Mouse (Mus musculus): ENCODE measurements around the gene Cmtm4. TPM values are rescaled to one million over a fixed set of nuclear protein-coding genes. Genes with fewer than 3 reads are reported as not detected.
"Not testable (repeated sequence)": the region's sequence is repeated elsewhere in the genome, so short reads cannot be mapped to it uniquely, and the experiment has no call there.

Cmtm4 gene
- total and polyA plus RNA-seq, 2 experiments from 2014 or later = 2.7 to 39.8 TPM

DNA sequence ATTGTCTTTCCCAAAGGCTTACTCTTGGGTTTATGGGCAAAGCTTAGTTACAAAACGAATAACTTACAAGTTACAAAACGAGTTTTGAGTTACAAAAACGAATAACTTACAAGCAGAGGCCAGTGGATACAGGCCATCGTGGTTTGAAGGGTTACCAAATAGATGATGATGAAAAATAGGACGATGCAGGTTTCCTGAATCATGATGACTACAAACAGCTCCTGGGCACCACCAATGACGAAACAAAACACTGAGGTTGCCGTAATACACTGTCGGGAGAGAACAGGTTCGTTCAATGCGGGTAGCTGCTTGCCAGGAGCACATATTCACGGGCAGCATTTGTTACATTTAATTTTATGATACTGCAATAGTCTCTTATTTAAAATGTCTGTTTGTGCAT lies 90.6 kb downstream of the Cmtm4 start:
- ATAC-seq (ENCODE audit: low FRiP score) = no peak

DNA sequence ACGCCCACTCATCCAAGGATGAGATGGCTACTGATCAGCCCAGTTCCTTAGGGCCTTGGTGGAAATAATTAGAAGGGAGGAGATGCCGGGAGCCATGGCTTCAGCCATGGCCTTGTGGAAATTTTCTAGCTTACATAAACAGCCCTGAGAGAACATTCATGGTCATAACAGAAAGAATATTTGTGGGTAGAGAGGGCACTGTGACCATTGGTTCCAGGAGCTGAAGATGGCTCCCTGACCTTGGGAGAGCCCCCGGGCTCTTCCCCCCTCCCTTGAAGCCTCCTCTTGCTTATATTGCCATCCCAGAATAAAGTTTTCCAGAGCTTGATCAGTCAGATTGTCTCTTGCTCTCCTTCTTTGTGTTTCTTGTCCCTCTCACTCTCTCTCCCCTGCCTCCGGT lies 93.1 kb downstream of the Cmtm4 start:
- H3K9ac ChIP-seq (replicated peaks; ENCODE audit: low read length, poor library complexity, severe bottlenecking); H3K4me2 ChIP-seq (ENCODE audit: low read depth, low read length, poor library complexity, severe bottlenecking); H3K4me1 ChIP-seq (ENCODE audit: insufficient read depth, low read length); H3K27me3 ChIP-seq (ENCODE audit: insufficient read depth, low read length); ATAC-seq (ENCODE audit: low FRiP score); H3K36me3 ChIP-seq (ENCODE audit: insufficient read depth, low read length); H3K9me3 ChIP-seq (ENCODE audit: low read length); H3K27ac ChIP-seq (ENCODE audit: low read depth, low read length); DNase-seq (ENCODE audit: low spot score); H3K4me3 ChIP-seq (ENCODE audit: low read depth, low read length): not testable (repeated sequence)
- 94% methylated on average over 4 of the region's 4 CpGs for WGBS

More for the DNA sequence above, 90.6 kb downstream of the Cmtm4 start:
- no peak for DNase-seq (ENCODE audit: low spot score)
- no peak overlapping the region for H3K4me2 ChIP-seq (ENCODE audit: low read depth, low read length, poor library complexity, severe bottlenecking)
- no peaks in the 10 kb centered on the region for H3K9me3 ChIP-seq (ENCODE audit: low read length)
- 87% methylated on average over 11 of the region's 11 CpGs for WGBS
- H3K27me3 ChIP-seq (ENCODE audit: insufficient read depth, low read length) = no peaks in the 10 kb centered on the region
- H3K4me1 ChIP-seq (ENCODE audit: insufficient read depth, low read length) = no peaks in the 10 kb centered on the region
- no peaks in the 10 kb centered on the region for H3K36me3 ChIP-seq (ENCODE audit: insufficient read depth, low read length)
- TF ChIP-seq CTCF (IDR thresholded peaks at IDR 0.05) = no peak
- H3K9ac ChIP-seq (replicated peaks; ENCODE audit: low read length, poor library complexity, severe bottlenecking) = no peak overlapping the region
- H3K4me3 ChIP-seq (ENCODE audit: low read depth, low read length) = no peak overlapping the region
- H3K27ac ChIP-seq (ENCODE audit: low read depth, low read length) = no peak overlapping the region

DNA sequence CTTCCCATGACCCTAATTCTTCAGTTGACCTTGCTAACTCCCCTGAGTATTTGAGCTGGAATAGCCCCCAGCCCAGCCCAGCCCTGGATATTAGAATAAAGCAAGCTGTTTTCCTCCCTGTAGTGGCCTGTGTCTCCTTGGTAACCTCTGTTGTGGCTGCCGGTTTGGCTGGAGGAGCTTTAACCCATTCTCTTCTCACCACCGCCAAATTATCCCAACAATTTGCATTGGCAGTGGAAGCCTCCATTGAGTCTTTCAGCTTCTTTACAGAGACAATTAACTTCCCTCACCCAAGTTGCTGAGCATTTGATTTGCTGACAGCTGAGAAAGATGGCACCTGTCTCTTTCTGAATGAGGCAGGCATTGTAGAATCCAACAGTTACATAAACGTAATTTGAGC lies 94.0 kb downstream of the Cmtm4 start:
- not testable (repeated sequence) for H3K4me1 ChIP-seq (ENCODE audit: insufficient read depth, low read length); ATAC-seq (ENCODE audit: low FRiP score); H3K4me3 ChIP-seq (ENCODE audit: low read depth, low read length); H3K36me3 ChIP-seq (ENCODE audit: insufficient read depth, low read length); H3K9ac ChIP-seq (replicated peaks; ENCODE audit: low read length, poor library complexity, severe bottlenecking); H3K4me2 ChIP-seq (ENCODE audit: low read depth, low read length, poor library complexity, severe bottlenecking); H3K27me3 ChIP-seq (ENCODE audit: insufficient read depth, low read length); H3K9me3 ChIP-seq (ENCODE audit: low read length); H3K27ac ChIP-seq (ENCODE audit: low read depth, low read length)
- DNase-seq (ENCODE audit: low spot score) = peak; percentile 48
- 10% methylated on average over 3 of the region's 3 CpGs for WGBS

Other genes with a start within 250 kb of the Cmtm4 start
- gene Bean1, start 225.4 kb downstream of the Cmtm4 start, total RNA-seq (2014; rRNA removed) = 30.6 and 34.9 TPM in 2 replicates
- gene Bean1, start 225.4 kb downstream of the Cmtm4 start, polyA plus RNA-seq (2015; fragmentation: Nextera tagmentation; extraction: Ambion mirVana) = 10.9 and 11.4 TPM in 2 replicates
- gene Tk2, start 147.2 kb downstream of the Cmtm4 start, total RNA-seq (2014; rRNA removed) = 36.6 and 45.8 TPM in 2 replicates
- 42.1 and 48.1 TPM in 2 replicates for gene Tk2, start 147.2 kb downstream of the Cmtm4 start, polyA plus RNA-seq (2015; fragmentation: Nextera tagmentation; extraction: Ambion mirVana)
- 21.5 and 21.7 TPM in 2 replicates for gene Cklf, start 144.9 kb downstream of the Cmtm4 start, total RNA-seq (2014; rRNA removed)
- 29.6 and 31.3 TPM in 2 replicates for gene Cklf, start 144.9 kb downstream of the Cmtm4 start, polyA plus RNA-seq (2015; fragmentation: Nextera tagmentation; extraction: Ambion mirVana)
- gene Cmtm2a, start 102.6 kb downstream of the Cmtm4 start, total RNA-seq (2014; rRNA removed) = not detected in 2 replicates
- not detected in 2 replicates for gene Cmtm2a, start 102.6 kb downstream of the Cmtm4 start, polyA plus RNA-seq (2015; fragmentation: Nextera tagmentation; extraction: Ambion mirVana)
- gene Gm45711, start 85.7 kb downstream of the Cmtm4 start, total RNA-seq (2014; rRNA removed) = not detected in 2 replicates
- not detected in 2 replicates for gene Gm45711, start 85.7 kb downstream of the Cmtm4 start, polyA plus RNA-seq (2015; fragmentation: Nextera tagmentation; extraction: Ambion mirVana)
- gene Cmtm1, start 85.7 kb downstream of the Cmtm4 start, total RNA-seq (2014; rRNA removed) = not detected in 2 replicates
- not detected in 2 replicates for gene Cmtm1, start 85.7 kb downstream of the Cmtm4 start, polyA plus RNA-seq (2015; fragmentation: Nextera tagmentation; extraction: Ambion mirVana)
- gene Gm11020, start 74.2 kb downstream of the Cmtm4 start, total RNA-seq (2014; rRNA removed) = not detected in 2 replicates
- not detected in 2 replicates for gene Gm11020, start 74.2 kb downstream of the Cmtm4 start, polyA plus RNA-seq (2015; fragmentation: Nextera tagmentation; extraction: Ambion mirVana)
- not detected in 2 replicates for gene Cmtm2b, start 73.6 kb downstream of the Cmtm4 start, total RNA-seq (2014; rRNA removed)
- gene Cmtm2b, start 73.6 kb downstream of the Cmtm4 start, polyA plus RNA-seq (2015; fragmentation: Nextera tagmentation; extraction: Ambion mirVana) = not detected in 2 replicates
- gene Cmtm3, start 56.4 kb downstream of the Cmtm4 start, total RNA-seq (2014; rRNA removed) = 20.0 and 26.0 TPM in 2 replicates
- 32.1 and 33.2 TPM in 2 replicates for gene Cmtm3, start 56.4 kb downstream of the Cmtm4 start, polyA plus RNA-seq (2015; fragmentation: Nextera tagmentation; extraction: Ambion mirVana)
- gene Dync1li2, start 47.2 kb upstream of the Cmtm4 start, total RNA-seq (2014; rRNA removed) = 80.5 and 106 TPM in 2 replicates
- gene Dync1li2, start 47.2 kb upstream of the Cmtm4 start, polyA plus RNA-seq (2015; fragmentation: Nextera tagmentation; extraction: Ambion mirVana) = 66.5 and 73.4 TPM in 2 replicates
- 0.71 and 0.85 TPM in 2 replicates for gene Terb1, start 114.1 kb upstream of the Cmtm4 start, total RNA-seq (2014; rRNA removed)
- 0.68 and 0.81 TPM in 2 replicates for gene Terb1, start 114.1 kb upstream of the Cmtm4 start, polyA plus RNA-seq (2015; fragmentation: Nextera tagmentation; extraction: Ambion mirVana)
- gene Nae1, start 138.8 kb upstream of the Cmtm4 start, total RNA-seq (2014; rRNA removed) = 48.1 and 71.7 TPM in 2 replicates
- 107 and 108 TPM in 2 replicates for gene Nae1, start 138.8 kb upstream of the Cmtm4 start, polyA plus RNA-seq (2015; fragmentation: Nextera tagmentation; extraction: Ambion mirVana)
- 1.6 and 2.8 TPM in 2 replicates for gene Car7, start 138.9 kb upstream of the Cmtm4 start, total RNA-seq (2014; rRNA removed)
- 2.3 and 2.5 TPM in 2 replicates for gene Car7, start 138.9 kb upstream of the Cmtm4 start, polyA plus RNA-seq (2015; fragmentation: Nextera tagmentation; extraction: Ambion mirVana)
- 12.1 and 16.0 TPM in 2 replicates for gene Pdp2, start 195.6 kb upstream of the Cmtm4 start, total RNA-seq (2014; rRNA removed)
- 16.9 and 18.0 TPM in 2 replicates for gene Pdp2, start 195.6 kb upstream of the Cmtm4 start, polyA plus RNA-seq (2015; fragmentation: Nextera tagmentation; extraction: Ambion mirVana)
- not detected in 2 replicates for gene Cdh16, start 228.6 kb upstream of the Cmtm4 start, total RNA-seq (2014; rRNA removed)
- gene Cdh16, start 228.6 kb upstream of the Cmtm4 start, polyA plus RNA-seq (2015; fragmentation: Nextera tagmentation; extraction: Ambion mirVana) = not detected in 2 replicates
- 3.0 and 3.5 TPM in 2 replicates for gene Rrad, start 235.5 kb upstream of the Cmtm4 start, total RNA-seq (2014; rRNA removed)
- gene Rrad, start 235.5 kb upstream of the Cmtm4 start, polyA plus RNA-seq (2015; fragmentation: Nextera tagmentation; extraction: Ambion mirVana) = 3.3 and 3.4 TPM in 2 replicates
- 60.6 and 84.0 TPM in 2 replicates for gene Ciao2b, start 246.2 kb upstream of the Cmtm4 start, total RNA-seq (2014; rRNA removed)
- gene Ciao2b, start 246.2 kb upstream of the Cmtm4 start, polyA plus RNA-seq (2015; fragmentation: Nextera tagmentation; extraction: Ambion mirVana) = 108 and 113 TPM in 2 replicates